Mouse (Mus musculus): ENCODE data around the gene Slc35f3. TPM values are rescaled to one million over a fixed set of nuclear protein-coding genes. Genes with fewer than 3 reads are reported as not detected.

Gene Slc35f3
- 0.61 and 0.64 TPM in 2 replicates for polyA plus RNA-seq (2012; rRNA removed)

GRCm38 (mm10) chr8:126298296-126299093 lies at the start of gene Slc35f3:
TSS of gene Slc35f3 (plus strand) at chr8:126298558.

GRCm38 (mm10) chr8:126422174-126422919 lies 124.0 kb downstream of the Slc35f3 start, which contains the start of gene Coa6:
TSS of gene Coa6 (plus strand) at chr8:126422515.

Other genes with a start within 250 kb of the Slc35f3 start
- gene Coa6, start 124.0 kb downstream of the Slc35f3 start, polyA plus RNA-seq (2012; rRNA removed) = 66.5 and 67.8 TPM in 2 replicates
- 7.9 and 9.0 TPM in 2 replicates for gene Tarbp1, start 176.5 kb downstream of the Slc35f3 start, polyA plus RNA-seq (2012; rRNA removed)

All from ovary, adult 2 months (tissue).